Mouse (Mus musculus): ENCODE data around the gene Chadl.

- TF ChIP-seq CTCF (conservative IDR thresholded peaks at IDR 0.05 in 1 of 2, IDR thresholded peaks at IDR 0.05 in 1 of 2; ENCODE audit: low read depth in 2 of 2, low read length in 2 of 2): peak in 1 of 2 experiments; percentile 40; a peak in 2 of 4 replicates
- no peak for TF ChIP-seq POLR2A (IDR thresholded peaks at IDR 0.05; ENCODE audit: low read depth, low read length)
- no peak for TF ChIP-seq CHD1 (IDR thresholded peaks at IDR 0.05; ENCODE audit: low read depth, low read length)
- TF ChIP-seq BHLHE40 (IDR thresholded peaks at IDR 0.05; ENCODE audit: low read depth, low read length): no peak
Measured at GRCm38 (mm10) chr15:81693967-81694881, 2.9 kb downstream of the Chadl start.

Data from CH12.LX (cell line).